Mouse (Mus musculus): ENCODE measurements at regions not wholly inside any gene's neighbourhood (a gene's known extent, or its start where the extent isn't known, plus 50 kb on each side); places are given as distances from the start of the nearest gene placed in this dataset.

GRCm38 (mm10) chr1:119217387-119217786, 164.0 kb upstream of the Gli2 start:
- Histone ChIP-seq H3K4me2 (ENCODE audit: low read depth, low read length) (no peak overlapping the region), H3K27ac (no peak overlapping the region), H3K9ac (replicated peaks; ENCODE audit: low read length) (no peak overlapping the region), H3K36me3 (ENCODE audit: insufficient read depth, low read length) (no peaks in the 10 kb centered on the region), H3K27me3 (ENCODE audit: insufficient read depth, low read length) (no peaks in the 10 kb centered on the region), H3K4me3 (ENCODE audit: low read length) (no peak overlapping the region), H3K9me3 (ENCODE audit: low read length) (no peaks in the 10 kb centered on the region), H3K4me1 (ENCODE audit: insufficient read depth, low read length) (no peaks in the 10 kb centered on the region)
- DNase-seq (ENCODE audit: low spot score) = no peak
- ATAC-seq = no peak
- no peak for TF ChIP-seq CTCF (IDR thresholded peaks at IDR 0.05; ENCODE audit: low read depth)
- WGBS = 60% methylated on average over 4 of the region's 4 CpGs

GRCm38 (mm10) chr1:119209607-119210007, 156.2 kb upstream of the Gli2 start:
- peak; percentile 58 for DNase-seq (ENCODE audit: low spot score)
- TF ChIP-seq CTCF (IDR thresholded peaks at IDR 0.05; ENCODE audit: low read depth) = peak; percentile 29
- H3K4me3 ChIP-seq (ENCODE audit: low read length) = no peak overlapping the region
- H3K9ac ChIP-seq (replicated peaks; ENCODE audit: low read length) = no peak overlapping the region
- no peaks in the 10 kb centered on the region for H3K4me1 ChIP-seq (ENCODE audit: insufficient read depth, low read length)
- H3K4me2 ChIP-seq (ENCODE audit: low read depth, low read length) = no peak overlapping the region
- H3K36me3 ChIP-seq (ENCODE audit: insufficient read depth, low read length) = no peaks in the 10 kb centered on the region
- no peaks in the 10 kb centered on the region for H3K9me3 ChIP-seq (ENCODE audit: low read length)
- no peak overlapping the region for H3K27ac ChIP-seq
- ATAC-seq = no peak
- no peaks in the 10 kb centered on the region for H3K27me3 ChIP-seq (ENCODE audit: insufficient read depth, low read length)
- WGBS = 38% methylated on average over 7 of the region's 7 CpGs

GRCm38 (mm10) chr1:119202456-119202855, 149.0 kb upstream of the Gli2 start:
- peaks cover 1% of the 10 kb centered on the region; the same call in 1 of the 2 replicates for H3K4me1 ChIP-seq (ENCODE audit: insufficient read depth, low read length)
- no peaks in the 10 kb centered on the region for H3K36me3 ChIP-seq (ENCODE audit: insufficient read depth, low read length)
- DNase-seq (ENCODE audit: low spot score) (peak; percentile 27), ATAC-seq (0 out of 2 replicates have a peak, but pooled peaks have one; percentile 21)
- H3K27ac ChIP-seq = no peak overlapping the region
- no peak for TF ChIP-seq CTCF (IDR thresholded peaks at IDR 0.05; ENCODE audit: low read depth)
- no peak overlapping the region for H3K9ac ChIP-seq (replicated peaks; ENCODE audit: low read length)
- 41% methylated on average over 6 of the region's 6 CpGs for WGBS
- no peaks in the 10 kb centered on the region for H3K9me3 ChIP-seq (ENCODE audit: low read length)
- no peak overlapping the region for H3K4me2 ChIP-seq (ENCODE audit: low read depth, low read length)
- no peak overlapping the region for H3K4me3 ChIP-seq (ENCODE audit: low read length)
- no peaks in the 10 kb centered on the region for H3K27me3 ChIP-seq (ENCODE audit: insufficient read depth, low read length)

- H3K9me3 ChIP-seq (ENCODE audit: low read length) = no peaks in the 10 kb centered on the region
- ATAC-seq (peak; percentile 6; the same call in 1 of the 2 replicates), DNase-seq (ENCODE audit: low spot score) (peak; percentile 32)
- no peak overlapping the region for H3K4me2 ChIP-seq (ENCODE audit: low read depth, low read length)
- H3K27ac ChIP-seq = no peak overlapping the region
- H3K27me3 ChIP-seq (ENCODE audit: insufficient read depth, low read length) = no peaks in the 10 kb centered on the region
- no peaks in the 10 kb centered on the region for H3K36me3 ChIP-seq (ENCODE audit: insufficient read depth, low read length)
- H3K4me1 ChIP-seq (ENCODE audit: insufficient read depth, low read length) = peaks cover 15% of the 10 kb centered on the region
- WGBS = 20% methylated on average over 7 of the region's 7 CpGs
- no peak overlapping the region for H3K4me3 ChIP-seq (ENCODE audit: low read length)
- no peak for TF ChIP-seq CTCF (IDR thresholded peaks at IDR 0.05; ENCODE audit: low read depth)
- no peak overlapping the region for H3K9ac ChIP-seq (replicated peaks; ENCODE audit: low read length)
Observed at GRCm38 (mm10) chr1:119197415-119197700, 143.9 kb upstream of the Gli2 start.

GRCm38 (mm10) chr1:119196674-119197414, 143.4 kb upstream of the Gli2 start:
- 14% methylated on average over 13 of the region's 13 CpGs for WGBS
- no peak overlapping the region for H3K27ac ChIP-seq
- peaks cover 15% of the 10 kb centered on the region for H3K4me1 ChIP-seq (ENCODE audit: insufficient read depth, low read length)
- no peak for TF ChIP-seq CTCF (IDR thresholded peaks at IDR 0.05; ENCODE audit: low read depth)
- H3K9ac ChIP-seq (replicated peaks; ENCODE audit: low read length) = no peak overlapping the region
- no peak for DNase-seq (ENCODE audit: low spot score)
- H3K36me3 ChIP-seq (ENCODE audit: insufficient read depth, low read length) = no peaks in the 10 kb centered on the region
- no peaks in the 10 kb centered on the region for H3K27me3 ChIP-seq (ENCODE audit: insufficient read depth, low read length)
- H3K9me3 ChIP-seq (ENCODE audit: low read length) = no peaks in the 10 kb centered on the region
- H3K4me3 ChIP-seq (ENCODE audit: low read length) = no peak overlapping the region
- H3K4me2 ChIP-seq (ENCODE audit: low read depth, low read length) = no peak overlapping the region
- peak; percentile 38; the same call in 1 of the 2 replicates for ATAC-seq

GRCm38 (mm10) chr1:119194533-119194932, 141.1 kb upstream of the Gli2 start:
- WGBS = 36% methylated on average over 6 of the region's 6 CpGs
- ATAC-seq (no peak), DNase-seq (ENCODE audit: low spot score) (peak; percentile 42)
- H3K9ac ChIP-seq (replicated peaks; ENCODE audit: low read length) = no peak overlapping the region
- H3K27me3 ChIP-seq (ENCODE audit: insufficient read depth, low read length) = no peaks in the 10 kb centered on the region
- peaks cover 20% of the 10 kb centered on the region for H3K4me1 ChIP-seq (ENCODE audit: insufficient read depth, low read length)
- no peak overlapping the region for H3K4me2 ChIP-seq (ENCODE audit: low read depth, low read length)
- H3K9me3 ChIP-seq (ENCODE audit: low read length) = no peaks in the 10 kb centered on the region
- no peak overlapping the region for H3K27ac ChIP-seq
- no peaks in the 10 kb centered on the region for H3K36me3 ChIP-seq (ENCODE audit: insufficient read depth, low read length)
- no peak for TF ChIP-seq CTCF (IDR thresholded peaks at IDR 0.05; ENCODE audit: low read depth)
- no peak overlapping the region for H3K4me3 ChIP-seq (ENCODE audit: low read length)

- no peaks in the 10 kb centered on the region for H3K27me3 ChIP-seq (ENCODE audit: insufficient read depth, low read length)
- no peak overlapping the region for H3K9ac ChIP-seq (replicated peaks; ENCODE audit: low read length)
- ATAC-seq (no peak), DNase-seq (ENCODE audit: low spot score) (no peak)
- no peak overlapping the region for H3K27ac ChIP-seq
- no peaks in the 10 kb centered on the region for H3K36me3 ChIP-seq (ENCODE audit: insufficient read depth, low read length)
- TF ChIP-seq CTCF (IDR thresholded peaks at IDR 0.05; ENCODE audit: low read depth) = no peak
- no peak overlapping the region for H3K4me2 ChIP-seq (ENCODE audit: low read depth, low read length)
- no peak overlapping the region for H3K4me3 ChIP-seq (ENCODE audit: low read length)
- H3K9me3 ChIP-seq (ENCODE audit: low read length) = no peaks in the 10 kb centered on the region
- peaks cover 17% of the 10 kb centered on the region; the same call in 1 of the 2 replicates for H3K4me1 ChIP-seq (ENCODE audit: insufficient read depth, low read length)
- 94% methylated on average over 2 of the region's 2 CpGs for WGBS
Observed at GRCm38 (mm10) chr1:119191177-119191576, 137.8 kb upstream of the Gli2 start.

All from hindbrain, postnatal 0 days (tissue).